Mouse (Mus musculus) frontal cortex, postnatal 25 days (tissue): ENCODE results near the gene Txndc11.
A peak's percentile ranks its signal among the peaks of the same experiment; 100 is the strongest.

Source experiments
- DNase-seq, 2 experiments: peaks; one replicate each; pipeline ENCODE4 v3.0.0; 2022; ENCODE audit warnings: low spot score in 2 of 2

Txndc11 gene

DNA sequence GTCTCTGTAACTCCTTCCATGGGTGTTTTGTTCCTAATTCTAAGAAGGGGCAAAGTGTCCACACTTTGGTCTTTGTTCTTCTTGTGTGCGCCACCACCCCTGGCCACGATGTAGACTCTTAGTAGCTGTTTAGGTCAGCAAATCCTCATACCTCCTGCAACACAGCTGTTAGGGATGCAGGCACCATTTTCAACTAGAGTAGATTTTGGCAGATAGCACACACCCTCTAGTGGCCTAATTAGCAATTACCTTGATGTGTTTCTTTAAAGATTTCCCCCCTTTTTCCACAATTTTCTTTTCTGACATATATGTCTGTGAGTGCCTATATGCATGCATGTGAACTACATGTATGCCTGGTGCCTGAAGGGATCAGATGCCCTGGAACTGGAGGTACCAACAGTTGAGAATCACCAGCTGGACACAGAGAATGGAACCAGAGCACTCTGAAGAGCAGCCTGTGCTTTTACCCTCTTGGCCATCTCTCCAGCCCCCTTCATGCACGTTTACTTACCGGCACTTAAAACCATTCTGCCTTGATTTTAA is 25.2 kb downstream of the Txndc11 start:
- DNase-seq, result peak in 1 of 2 experiments; percentile 5

DNA sequence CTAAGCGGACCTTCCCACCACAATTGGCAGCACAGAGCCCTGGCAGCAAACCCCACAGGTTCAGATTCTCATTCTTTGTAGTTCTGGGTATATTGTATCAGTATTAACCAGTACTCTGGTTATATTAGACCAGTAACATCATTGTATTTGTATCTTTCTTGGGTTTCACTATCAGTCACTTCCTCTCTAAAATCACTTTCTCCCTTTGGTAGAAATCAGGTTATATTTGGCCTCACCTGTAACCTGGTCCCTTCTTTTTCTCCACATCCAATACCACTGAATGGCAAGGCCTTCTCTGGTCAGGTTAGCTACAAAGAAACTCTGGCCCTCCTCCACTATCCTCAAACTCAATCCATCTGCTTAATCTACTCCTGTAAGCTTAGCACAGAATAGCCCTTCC is 29.5 kb downstream of the Txndc11 start:
- no peak for DNase-seq

DNA sequence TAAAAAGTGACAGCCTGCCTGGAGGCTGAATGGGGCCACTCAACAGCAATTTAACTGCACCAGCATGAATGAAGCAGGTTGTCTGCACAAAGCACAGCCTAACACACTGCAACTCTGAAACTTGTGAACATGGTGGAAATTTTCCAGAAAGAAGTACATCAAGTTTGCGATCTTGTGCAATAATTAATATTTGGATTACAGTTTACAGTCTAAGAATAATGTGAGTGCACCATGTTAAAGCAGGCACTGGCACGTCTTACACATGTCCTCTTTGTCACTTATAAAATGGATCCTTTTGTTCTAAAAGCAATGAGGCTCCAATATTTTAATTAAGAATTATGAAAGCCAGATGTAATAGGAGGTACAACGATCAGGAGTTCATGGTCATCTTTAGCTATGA is 37.1 kb downstream of the Txndc11 start:
- no peak for DNase-seq

DNA sequence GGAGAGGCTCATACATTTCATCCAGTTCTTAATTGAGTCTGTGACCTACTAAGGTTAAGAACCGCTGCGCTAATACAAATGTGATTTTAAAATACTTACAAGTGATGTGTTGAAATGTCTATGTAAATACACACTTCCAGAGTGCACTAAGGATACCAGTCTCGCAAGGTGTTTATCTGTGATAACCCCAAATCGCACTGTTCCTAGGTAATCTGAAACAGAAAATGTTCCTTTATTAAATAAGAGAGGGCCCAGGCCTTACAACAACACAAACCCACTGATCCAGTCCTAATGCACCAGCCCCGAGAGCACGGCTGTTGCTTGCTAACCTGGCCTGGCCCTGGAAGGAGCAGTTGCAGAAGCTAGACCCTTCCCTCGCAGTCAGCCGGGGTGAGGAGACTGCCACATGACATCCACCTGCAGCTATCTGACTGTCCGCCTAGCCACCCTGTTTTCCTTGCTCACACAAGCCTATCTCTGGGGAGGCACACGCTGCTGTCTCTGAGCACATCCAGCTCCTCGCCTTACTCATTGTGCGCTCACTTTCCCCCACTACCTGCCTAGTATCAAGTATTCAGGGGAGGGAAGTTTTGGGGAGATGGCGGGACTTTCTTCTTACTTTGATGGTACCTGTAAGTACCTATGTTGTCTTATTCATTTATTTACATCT is 40.6 kb downstream of the Txndc11 start:
- DNase-seq, result no peak

DNA sequence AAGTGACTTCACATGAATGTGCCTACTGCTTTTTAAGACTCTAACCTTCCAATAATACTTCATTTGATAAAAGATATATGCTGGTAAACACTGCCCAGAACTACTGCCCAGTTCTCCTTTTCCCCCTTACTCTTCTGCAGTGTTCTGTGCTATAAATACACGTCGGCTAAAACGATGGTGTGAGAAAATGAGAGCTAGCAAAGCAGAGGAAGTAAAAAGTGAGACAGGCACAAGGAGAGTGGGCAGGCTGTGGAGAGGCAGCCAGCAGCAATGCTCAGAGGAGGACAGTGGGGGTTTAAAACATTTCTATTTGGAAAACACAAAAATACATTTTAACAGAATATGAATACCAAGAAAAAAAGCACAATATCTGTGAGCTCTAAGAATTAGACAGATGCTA is 41.9 kb downstream of the Txndc11 start:
- DNase-seq, result no peak

DNA sequence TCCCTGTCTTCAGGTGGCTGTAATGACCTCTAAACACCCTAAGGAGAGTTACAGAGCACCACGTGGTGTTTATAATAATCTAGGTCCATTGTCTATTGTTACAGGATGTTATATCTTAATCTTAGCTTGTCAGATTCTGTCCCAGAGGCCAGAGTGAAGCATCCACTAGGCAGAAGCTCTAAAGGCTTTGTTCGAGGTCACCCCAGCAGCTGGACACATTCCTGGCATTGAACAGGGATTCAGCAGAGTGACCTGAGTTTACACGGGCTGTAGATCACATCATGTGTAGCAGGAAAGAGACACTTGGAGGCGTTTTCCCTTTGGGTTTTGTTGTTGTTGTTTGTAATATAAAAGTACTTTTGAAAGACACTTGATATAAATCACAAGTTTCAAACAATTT is 42.4 kb downstream of the Txndc11 start:
- DNase-seq, result no peak

DNA sequence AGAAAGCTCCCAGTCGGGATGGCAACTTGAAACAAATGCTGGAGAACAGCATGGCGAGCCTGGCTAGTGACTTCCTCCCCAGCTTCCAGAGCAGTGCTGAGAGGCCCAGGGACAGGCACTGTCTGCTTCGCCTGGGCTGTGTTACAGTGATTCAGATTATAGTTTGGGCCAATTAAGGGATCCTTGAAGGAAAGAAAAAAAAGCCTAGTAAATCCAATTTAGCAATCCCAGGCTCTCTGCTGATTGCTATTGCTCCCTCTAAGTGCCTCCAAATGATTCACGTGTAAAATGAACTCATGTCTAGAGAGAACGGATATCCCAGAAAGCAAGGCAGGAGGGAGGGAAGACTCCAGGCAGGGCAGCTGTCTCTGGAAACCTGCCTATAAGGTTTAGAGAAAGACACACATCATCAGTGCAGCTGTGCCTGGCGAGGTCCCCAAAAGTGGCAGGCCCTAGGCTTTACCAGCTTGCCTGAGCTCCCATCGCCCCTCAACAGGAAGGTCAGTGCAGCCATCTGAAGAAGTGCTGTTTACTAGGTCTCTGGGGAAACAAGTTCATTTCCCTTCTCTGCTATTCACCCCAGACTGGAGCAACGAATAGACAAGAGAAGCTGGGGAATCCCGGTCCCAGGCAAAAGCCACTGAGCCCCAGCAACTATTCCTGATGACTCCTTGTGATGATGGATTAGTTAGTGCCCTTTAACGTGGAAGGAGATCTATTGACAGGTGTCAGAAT is 43.4 kb downstream of the Txndc11 start:
- no peak for DNase-seq

DNA sequence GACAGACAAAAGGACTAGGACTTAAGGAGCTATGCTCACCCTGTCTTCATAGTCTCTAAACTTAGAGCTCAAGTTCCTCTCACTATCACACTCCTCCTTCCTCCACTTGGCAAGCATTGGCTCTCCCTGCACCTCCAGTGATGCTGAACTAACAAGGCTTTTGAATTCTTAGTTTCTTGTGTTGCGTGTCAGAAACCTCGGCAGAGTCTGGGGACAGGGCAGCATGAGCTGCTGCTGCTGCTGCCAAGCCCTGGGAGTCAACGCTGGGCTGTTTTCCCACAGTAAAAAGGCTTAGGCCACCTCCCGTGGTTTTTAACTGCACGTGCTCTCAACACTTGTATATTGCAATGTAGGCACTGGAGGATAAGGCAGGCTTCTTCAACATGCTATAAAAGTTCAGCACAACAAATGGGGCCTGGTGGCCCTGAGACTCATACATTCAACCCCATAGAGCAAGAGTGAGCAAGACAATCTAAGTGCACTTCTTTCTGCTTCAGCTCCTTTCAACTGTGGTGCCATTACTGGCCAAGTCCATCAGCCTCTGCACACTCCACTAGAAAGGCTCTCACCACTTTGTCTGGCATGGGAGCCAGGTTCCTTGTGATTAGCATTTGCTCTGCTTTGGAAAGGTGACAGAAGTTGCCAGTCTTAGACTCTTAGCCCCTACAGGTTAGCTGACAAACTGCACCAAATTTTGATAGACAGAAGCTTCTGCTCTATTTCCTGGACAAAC is 47.4 kb downstream of the Txndc11 start:
- no peak for DNase-seq

DNA sequence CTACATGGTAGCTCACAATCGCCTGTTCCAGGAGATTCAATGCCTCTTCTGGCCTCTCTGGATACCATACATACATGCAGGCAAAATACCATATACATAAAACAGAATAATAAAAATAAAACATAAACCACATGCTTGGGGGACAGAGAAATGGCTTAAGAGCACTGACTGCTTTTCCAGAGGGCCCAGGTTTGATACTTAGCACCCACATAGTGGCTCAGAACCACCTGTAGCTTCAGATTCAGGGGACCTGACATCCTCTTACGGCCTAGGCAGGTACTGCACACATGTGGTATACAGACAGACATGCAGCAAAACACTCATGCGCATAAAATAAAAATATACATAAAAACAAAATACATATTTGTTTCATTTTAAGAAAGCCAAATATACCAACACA is 48.2 kb downstream of the Txndc11 start:
- DNase-seq, result no peak

DNA sequence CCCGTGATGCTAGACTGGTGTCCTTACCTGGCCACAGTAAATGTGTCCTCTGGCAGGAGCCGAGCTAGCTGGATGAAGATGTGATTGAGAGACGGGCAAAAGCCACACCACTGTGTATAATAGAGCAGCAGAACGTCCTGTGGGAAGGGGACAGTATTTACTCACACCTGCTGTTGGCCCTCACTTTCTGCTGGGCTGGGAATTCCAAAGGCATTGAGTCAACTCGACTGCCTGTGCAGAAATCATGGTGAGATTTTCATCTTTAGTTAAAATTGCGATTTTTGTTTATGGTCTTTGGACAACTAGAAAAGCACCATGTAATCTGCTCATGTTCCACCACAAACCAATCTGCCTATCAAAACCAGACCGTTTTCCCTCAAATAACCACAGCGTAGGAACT is 50.3 kb downstream of the Txndc11 start:
- DNase-seq, result no peak

DNA sequence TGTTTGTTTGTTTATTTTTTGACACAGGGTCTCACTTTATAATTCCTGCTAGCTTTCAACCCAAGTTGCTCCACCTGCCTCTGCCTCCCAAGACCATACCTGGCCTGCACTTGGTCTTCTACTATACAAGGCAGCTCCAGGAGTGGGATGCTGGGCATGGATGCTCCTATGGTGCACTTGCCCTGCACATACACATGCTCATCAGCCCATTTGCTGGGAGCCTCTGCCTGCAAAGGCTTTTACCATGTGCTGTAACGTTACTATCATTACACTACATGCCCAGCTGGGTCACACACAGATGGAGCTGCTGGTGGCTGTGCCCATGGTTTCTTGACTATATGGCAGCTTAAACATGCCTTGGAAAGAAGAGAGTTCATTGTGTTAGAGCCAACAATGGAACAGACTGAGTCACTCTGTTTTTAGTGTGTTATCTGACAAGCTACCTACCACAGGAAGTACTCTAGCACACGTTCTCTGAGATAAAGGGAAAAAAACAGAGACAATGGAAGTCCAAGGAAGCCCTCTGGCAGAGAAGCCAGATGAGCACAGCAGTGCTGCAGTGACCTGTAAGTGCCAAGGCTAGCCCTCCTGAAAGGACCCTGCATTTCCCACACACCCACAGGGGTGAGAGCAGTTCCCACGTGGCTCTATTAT is 56.1 kb downstream of the Txndc11 start:
- no peak for DNase-seq

DNA sequence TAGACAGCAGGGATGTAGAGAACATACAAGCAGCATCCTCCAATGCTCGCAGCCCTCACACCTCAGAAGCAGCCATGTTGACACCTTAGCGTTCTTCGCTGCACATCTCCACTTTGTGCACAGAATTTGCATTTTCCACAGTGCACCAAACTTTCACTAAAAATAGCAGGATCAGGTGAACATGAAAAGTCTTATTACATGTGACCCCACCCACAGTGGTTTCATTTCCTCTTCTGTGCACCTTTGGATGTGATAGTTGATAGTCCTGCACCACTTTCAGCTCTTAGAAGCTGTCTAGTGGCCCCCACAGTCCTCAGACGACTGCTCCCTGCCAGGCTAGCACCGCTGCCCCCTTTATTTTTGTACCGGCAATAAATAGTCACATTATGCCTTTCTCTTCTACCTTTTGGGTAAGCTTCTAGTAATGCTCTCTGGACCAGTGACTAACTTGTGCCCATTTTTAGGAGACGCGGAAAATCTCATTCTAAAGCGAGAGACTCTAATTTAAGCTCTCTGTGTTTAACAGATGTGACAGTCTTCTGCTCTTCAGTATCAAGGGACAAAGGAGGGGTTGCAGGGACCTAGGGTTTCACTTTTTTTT is 56.7 kb downstream of the Txndc11 start:
- DNase-seq, result no peak

DNA sequence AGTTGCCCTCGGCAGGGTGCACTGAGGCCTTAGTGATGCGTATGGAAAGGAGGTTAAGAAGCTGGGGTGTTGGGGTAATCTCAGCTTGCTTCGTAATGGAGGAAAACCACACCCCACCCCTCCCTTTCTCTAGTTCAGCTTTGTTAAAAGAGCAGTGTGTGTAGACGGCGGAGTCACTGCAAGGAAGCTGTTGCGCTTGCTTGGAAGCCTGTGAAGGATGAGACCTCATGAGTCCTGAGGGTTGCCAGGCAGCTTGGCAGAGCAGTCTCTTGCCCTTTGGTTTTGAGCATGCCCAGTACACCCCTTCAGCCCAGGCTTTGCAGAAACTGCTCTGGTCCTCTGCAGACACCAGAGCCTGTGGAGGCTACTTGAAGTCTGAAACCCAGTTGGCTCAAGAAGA is 61.4 kb downstream of the Txndc11 start:
- DNase-seq, result no peak

DNA sequence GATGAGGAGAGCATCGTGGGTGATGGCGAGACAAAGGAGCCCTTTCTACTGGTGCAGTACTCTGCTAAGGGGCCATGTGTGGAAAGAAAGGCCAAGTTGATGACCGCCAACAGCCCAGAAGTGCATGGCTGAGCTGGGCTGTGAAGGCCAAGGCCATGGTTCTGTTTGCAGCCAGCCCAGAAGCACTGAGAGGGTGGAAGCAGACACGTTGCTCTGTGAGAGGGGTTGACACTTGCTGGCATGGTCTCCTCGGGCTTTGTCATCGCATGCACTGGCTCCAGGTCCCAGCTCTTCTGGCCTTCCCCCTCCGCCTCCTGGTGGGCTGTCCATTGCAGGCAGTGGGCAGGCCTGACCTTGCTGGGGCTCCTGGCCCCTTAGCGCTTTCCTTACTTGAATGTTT is 62.0 kb downstream of the Txndc11 start:
- no peak for DNase-seq

DNA sequence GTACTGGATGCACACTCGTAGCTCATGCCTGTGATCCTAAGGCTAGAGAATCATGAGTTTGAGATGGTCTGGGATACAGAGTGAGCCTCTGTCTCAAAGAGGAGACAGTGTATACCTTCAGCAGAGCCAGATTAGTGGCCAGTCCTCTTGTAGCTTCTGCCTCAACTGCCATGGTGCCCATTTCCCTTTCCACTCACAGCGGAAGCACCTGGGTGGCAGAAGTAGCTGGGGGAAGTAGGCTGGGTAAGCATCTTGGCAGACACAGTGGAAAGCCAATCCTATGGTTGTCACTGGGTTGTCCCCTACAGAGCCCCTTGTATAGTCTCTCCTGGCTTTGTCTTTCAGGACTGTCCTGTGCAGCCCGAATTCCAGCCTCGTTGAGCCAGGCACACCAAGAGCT is 62.6 kb downstream of the Txndc11 start:
- no peak for DNase-seq

DNA sequence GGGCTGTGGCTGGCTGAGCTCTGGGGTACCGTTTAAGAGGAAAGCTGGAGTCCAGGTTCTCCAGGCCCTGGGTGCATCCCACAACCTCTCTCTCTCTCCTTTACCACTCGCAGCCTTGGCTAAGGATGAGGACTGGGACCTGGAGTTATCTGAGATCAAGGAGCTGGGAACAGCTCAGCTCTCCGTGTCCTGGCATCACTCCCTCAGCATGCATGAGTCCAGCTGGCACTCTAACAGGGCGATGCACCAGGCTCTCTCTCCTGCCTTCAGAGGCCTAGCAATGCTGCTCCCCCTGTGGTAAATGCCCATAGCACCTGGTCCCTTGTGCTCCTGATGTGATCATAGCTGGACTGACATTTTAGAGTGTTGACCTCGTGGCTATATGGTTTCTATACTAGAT is 63.3 kb downstream of the Txndc11 start:
- no peak for DNase-seq

DNA sequence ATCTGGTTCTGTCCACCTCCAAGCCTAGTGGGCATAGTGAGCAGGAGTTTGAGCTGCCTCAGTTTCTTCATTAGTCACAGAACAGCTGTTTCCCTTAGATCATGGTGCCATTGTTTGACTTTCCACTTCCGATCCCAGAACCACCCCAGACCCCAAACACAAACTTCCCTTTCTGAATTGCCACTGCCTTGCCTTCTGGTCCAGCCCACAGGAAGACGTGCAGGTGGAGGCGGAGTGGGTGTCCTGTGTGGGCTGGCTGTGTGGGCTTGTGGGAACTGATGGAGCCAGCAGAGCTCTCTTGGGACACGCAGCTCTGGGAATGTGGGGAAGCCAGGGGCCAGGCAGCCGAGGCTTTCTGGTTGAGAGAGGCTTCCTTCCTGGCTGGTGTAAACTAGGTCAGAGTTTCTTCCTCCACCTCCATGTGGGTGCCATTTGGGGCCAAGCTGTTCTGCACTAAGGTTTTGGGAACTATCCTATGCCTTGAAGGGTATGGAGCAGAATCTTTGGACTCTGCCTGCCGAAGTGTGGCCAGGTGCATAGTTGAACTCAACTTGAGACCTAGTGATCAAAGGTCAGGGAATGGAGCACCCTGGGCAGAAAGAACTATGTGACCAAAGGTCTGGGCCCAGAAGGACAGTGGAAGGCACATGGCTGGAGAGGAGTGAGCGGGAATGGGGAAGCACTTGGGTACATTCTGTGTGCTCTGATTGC is 64.6 kb downstream of the Txndc11 start:
- DNase-seq, result no peak

DNA sequence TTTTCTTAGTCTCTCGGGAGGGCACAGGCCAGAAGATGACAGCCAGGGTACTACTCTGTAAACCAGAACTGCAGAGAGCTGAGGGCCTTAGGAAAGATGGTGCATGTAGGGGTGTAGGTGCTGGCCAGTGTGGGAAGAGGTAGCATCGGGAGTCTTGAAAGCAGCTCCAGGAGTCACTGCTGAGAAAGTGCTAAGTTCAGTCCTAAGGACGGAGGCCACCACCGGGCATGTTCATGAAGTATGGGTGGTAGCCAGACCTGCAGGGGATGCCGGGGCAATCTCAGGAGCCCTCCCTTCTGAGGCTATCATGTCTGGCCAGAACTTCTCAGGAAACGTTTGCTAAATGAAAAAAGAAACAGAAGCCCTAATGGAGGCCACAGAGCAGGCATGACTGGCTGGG is 65.2 kb downstream of the Txndc11 start:
- no peak for DNase-seq

DNA sequence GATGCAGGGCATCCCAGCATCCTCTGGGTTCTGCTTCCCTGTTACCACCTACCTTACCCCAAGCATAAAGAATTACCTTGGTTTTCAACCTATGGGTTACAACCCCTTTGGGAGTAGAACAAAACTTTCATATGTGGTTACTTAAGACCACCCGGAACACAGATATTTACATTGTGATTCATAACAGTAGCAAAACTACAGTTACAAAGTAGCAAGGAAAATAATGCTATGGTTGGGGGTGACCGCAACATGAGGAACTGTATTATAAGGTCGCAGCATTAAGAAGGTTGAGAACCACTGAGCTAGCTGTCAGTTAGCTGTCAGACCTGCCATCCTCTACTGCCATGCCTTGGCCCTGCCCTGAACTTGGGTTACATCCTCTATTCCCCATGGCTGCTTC is 65.8 kb downstream of the Txndc11 start:
- no peak for DNase-seq

DNA sequence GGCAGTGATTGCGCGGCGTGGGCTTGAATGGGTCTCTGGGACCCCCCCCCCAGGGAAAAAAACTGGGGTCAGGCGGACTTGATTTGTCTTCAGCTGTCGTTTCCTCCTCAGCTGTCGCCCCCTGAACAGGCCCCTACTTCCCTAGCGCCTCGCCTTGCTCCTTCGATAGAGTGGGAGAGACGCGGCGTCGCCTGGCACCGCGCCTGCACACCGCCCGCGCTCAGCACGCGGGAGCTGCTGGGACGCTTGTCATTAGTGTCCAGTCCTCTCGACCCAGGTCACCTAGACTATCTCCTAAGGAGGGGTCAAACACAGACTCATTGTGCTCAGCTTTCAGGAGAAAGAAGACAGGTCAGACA is 67.6 kb downstream of the Txndc11 start:
- DNase-seq, result peak in 1 of 2 experiments; percentile 49
